Mouse (Mus musculus): ENCODE measurements around the gene Sipa1l3. TPM values are rescaled to one million over a fixed set of nuclear protein-coding genes. Genes with fewer than 3 reads are reported as not detected.

Sipa1l3 gene
- polyA plus RNA-seq, 1 experiment = 35.4 TPM

GRCm38 (mm10) chr7:29281201-29282073 lies 237.0 kb downstream of the Sipa1l3 start, which contains the start of gene Spint2:
Spint2 (minus strand) TSS chr7:29281912.
- peak within 1 kb of the TSS; percentile 51 for H3K4me3 ChIP-seq (ENCODE audit: insufficient read depth, low read length)
- TF ChIP-seq POLR2A (IDR thresholded peaks at IDR 0.05; ENCODE audit: extremely low read depth, insufficient read depth, low read length) = no peak
- no peak for TF ChIP-seq CTCF (IDR thresholded peaks at IDR 0.05; ENCODE audit: extremely low read depth, insufficient read depth, low read length)
- no peak within 1 kb of the TSS for H3K27ac ChIP-seq (ENCODE audit: insufficient read depth, low read length)
- peaks cover 2% of the 10 kb centered on the region; the same call in 1 of the 2 replicates for H3K4me1 ChIP-seq (ENCODE audit: control insufficient read depth, insufficient read depth, low read length)

- no peak overlapping the region for H3K27ac ChIP-seq (ENCODE audit: insufficient read depth, low read length)
- peaks cover 2% of the 10 kb centered on the region; the same call in 1 of the 2 replicates for H3K4me1 ChIP-seq (ENCODE audit: control insufficient read depth, insufficient read depth, low read length)
- no peak for TF ChIP-seq CTCF (IDR thresholded peaks at IDR 0.05; ENCODE audit: extremely low read depth, insufficient read depth, low read length)
- H3K4me3 ChIP-seq (ENCODE audit: insufficient read depth, low read length) = peak overlapping the region; percentile 51; the same call in 1 of the 2 replicates
These were observed 237.6 kb downstream of the Sipa1l3 start for GRCm38 (mm10) chr7:29280801-29281200.

- TF ChIP-seq CTCF (IDR thresholded peaks at IDR 0.05; ENCODE audit: extremely low read depth, insufficient read depth, low read length) = no peak
- no peak for TF ChIP-seq POLR2A (IDR thresholded peaks at IDR 0.05; ENCODE audit: extremely low read depth, insufficient read depth, low read length)
- Histone ChIP-seq H3K27ac (ENCODE audit: insufficient read depth, low read length) (no peak overlapping the region), H3K4me1 (ENCODE audit: control insufficient read depth, insufficient read depth, low read length) (peaks cover 2% of the 10 kb centered on the region; the same call in 1 of the 2 replicates), H3K4me3 (ENCODE audit: insufficient read depth, low read length) (no peak overlapping the region)
These were observed 238.5 kb downstream of the Sipa1l3 start for GRCm38 (mm10) chr7:29279924-29280323.

- Histone ChIP-seq H3K27ac (ENCODE audit: insufficient read depth, low read length) (no peak overlapping the region), H3K4me3 (ENCODE audit: insufficient read depth, low read length) (no peak overlapping the region), H3K4me1 (ENCODE audit: control insufficient read depth, insufficient read depth, low read length) (peaks cover 2% of the 10 kb centered on the region; the same call in 1 of the 2 replicates)
- TF ChIP-seq CTCF (IDR thresholded peaks at IDR 0.05; ENCODE audit: extremely low read depth, insufficient read depth, low read length) (no peak), POLR2A (IDR thresholded peaks at IDR 0.05; ENCODE audit: extremely low read depth, insufficient read depth, low read length) (no peak)
These were observed 239.2 kb downstream of the Sipa1l3 start for GRCm38 (mm10) chr7:29279261-29279660.

GRCm38 (mm10) chr7:29277510-29277909 lies 240.9 kb downstream of the Sipa1l3 start:
- Histone ChIP-seq H3K27ac (ENCODE audit: insufficient read depth, low read length) (no peak overlapping the region), H3K4me1 (ENCODE audit: control insufficient read depth, insufficient read depth, low read length) (peaks cover 2% of the 10 kb centered on the region; the same call in 1 of the 2 replicates), H3K4me3 (ENCODE audit: insufficient read depth, low read length) (no peak overlapping the region)
- TF ChIP-seq POLR2A (IDR thresholded peaks at IDR 0.05; ENCODE audit: extremely low read depth, insufficient read depth, low read length) = no peak
- TF ChIP-seq CTCF (IDR thresholded peaks at IDR 0.05; ENCODE audit: extremely low read depth, insufficient read depth, low read length) = no peak

GRCm38 (mm10) chr7:29276715-29277114 lies 241.7 kb downstream of the Sipa1l3 start:
- no peak overlapping the region for H3K4me3 ChIP-seq (ENCODE audit: insufficient read depth, low read length)
- peaks cover 1% of the 10 kb centered on the region; the same call in 1 of the 2 replicates for H3K4me1 ChIP-seq (ENCODE audit: control insufficient read depth, insufficient read depth, low read length)
- H3K27ac ChIP-seq (ENCODE audit: insufficient read depth, low read length) = no peak overlapping the region
- no peak for TF ChIP-seq POLR2A (IDR thresholded peaks at IDR 0.05; ENCODE audit: extremely low read depth, insufficient read depth, low read length)
- no peak for TF ChIP-seq CTCF (IDR thresholded peaks at IDR 0.05; ENCODE audit: extremely low read depth, insufficient read depth, low read length)

GRCm38 (mm10) chr7:29271687-29272465 lies 246.6 kb downstream of the Sipa1l3 start:
- Histone ChIP-seq H3K4me1 (ENCODE audit: control insufficient read depth, insufficient read depth, low read length) (peaks cover 1% of the 10 kb centered on the region; the same call in 1 of the 2 replicates), H3K27ac (ENCODE audit: insufficient read depth, low read length) (no peak overlapping the region), H3K4me3 (ENCODE audit: insufficient read depth, low read length) (no peak overlapping the region)
- TF ChIP-seq CTCF (IDR thresholded peaks at IDR 0.05; ENCODE audit: extremely low read depth, insufficient read depth, low read length) = no peak
- TF ChIP-seq POLR2A (IDR thresholded peaks at IDR 0.05; ENCODE audit: extremely low read depth, insufficient read depth, low read length) = no peak

- Histone ChIP-seq H3K4me3 (ENCODE audit: insufficient read depth, low read length) (no peak overlapping the region), H3K4me1 (ENCODE audit: control insufficient read depth, insufficient read depth, low read length) (peaks cover 1% of the 10 kb centered on the region; the same call in 1 of the 2 replicates), H3K27ac (ENCODE audit: insufficient read depth, low read length) (no peak overlapping the region)
- TF ChIP-seq POLR2A (IDR thresholded peaks at IDR 0.05; ENCODE audit: extremely low read depth, insufficient read depth, low read length) (no peak), CTCF (IDR thresholded peaks at IDR 0.05; ENCODE audit: extremely low read depth, insufficient read depth, low read length) (no peak)
These were observed 248.0 kb downstream of the Sipa1l3 start for GRCm38 (mm10) chr7:29270445-29270844.

Other genes starting within 250 kb of the Sipa1l3 start
- 25.9 and 27.4 TPM in 2 replicates for gene Spint2, start 236.7 kb downstream of the Sipa1l3 start, polyA plus RNA-seq (2012; rRNA removed)
- gene Ppp1r14a, start 229.3 kb downstream of the Sipa1l3 start, polyA plus RNA-seq (2012; rRNA removed) = 40.8 and 44.7 TPM in 2 replicates
- gene Dpf1, start 214.7 kb downstream of the Sipa1l3 start, polyA plus RNA-seq (2012; rRNA removed) = 59.6 and 65.1 TPM in 2 replicates
- 0.08 TPM in 2 replicates for gene Catsperg2, start 208.4 kb upstream of the Sipa1l3 start, polyA plus RNA-seq (2012; rRNA removed)
- 9.2 and 9.6 TPM in 2 replicates for gene Zfp84, start 249.9 kb upstream of the Sipa1l3 start, polyA plus RNA-seq (2012; rRNA removed)

Measured in cortical plate, adult 2 months (tissue).